Mouse (Mus musculus) urinary bladder, postnatal 36 days (tissue): ENCODE results near the gene Prkca.

Experiments
- DNase-seq, 2 experiments: peaks; one replicate each; pipeline ENCODE4 v3.0.0; 2022; ENCODE audit warnings: low spot score in 2 of 2, mixed read lengths in 1 of 2

Gene Prkca

GRCm38 (mm10) chr11:108340293-108340692, 3.4 kb downstream of the Prkca start:
- no peak for DNase-seq

DNA sequence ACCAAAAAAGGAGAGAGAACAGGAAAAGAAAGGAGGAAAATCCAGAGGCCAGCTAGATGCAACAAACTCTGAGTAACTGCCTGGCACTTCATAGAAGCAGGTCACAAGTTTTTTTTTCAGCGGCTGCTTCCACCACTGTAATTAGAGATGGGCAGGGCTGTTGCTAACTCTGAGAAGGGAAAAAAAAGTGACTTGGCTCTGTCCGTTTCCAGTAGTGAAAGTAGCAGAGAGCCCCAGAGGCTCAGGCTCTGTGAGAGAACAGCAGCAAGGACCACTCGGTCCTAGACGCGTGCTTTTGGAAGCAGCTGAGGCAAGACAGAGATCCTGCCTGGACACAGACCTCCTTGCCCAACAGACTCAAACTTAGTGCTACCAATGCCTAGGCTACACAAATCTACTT, 7.3 kb downstream of the Prkca start:
- DNase-seq: no peak

GRCm38 (mm10) chr11:108335536-108335935, 8.2 kb downstream of the Prkca start:
- no peak for DNase-seq

- no peak for DNase-seq
Observed at GRCm38 (mm10) chr11:108334658-108335057, 9.1 kb downstream of the Prkca start.

DNA sequence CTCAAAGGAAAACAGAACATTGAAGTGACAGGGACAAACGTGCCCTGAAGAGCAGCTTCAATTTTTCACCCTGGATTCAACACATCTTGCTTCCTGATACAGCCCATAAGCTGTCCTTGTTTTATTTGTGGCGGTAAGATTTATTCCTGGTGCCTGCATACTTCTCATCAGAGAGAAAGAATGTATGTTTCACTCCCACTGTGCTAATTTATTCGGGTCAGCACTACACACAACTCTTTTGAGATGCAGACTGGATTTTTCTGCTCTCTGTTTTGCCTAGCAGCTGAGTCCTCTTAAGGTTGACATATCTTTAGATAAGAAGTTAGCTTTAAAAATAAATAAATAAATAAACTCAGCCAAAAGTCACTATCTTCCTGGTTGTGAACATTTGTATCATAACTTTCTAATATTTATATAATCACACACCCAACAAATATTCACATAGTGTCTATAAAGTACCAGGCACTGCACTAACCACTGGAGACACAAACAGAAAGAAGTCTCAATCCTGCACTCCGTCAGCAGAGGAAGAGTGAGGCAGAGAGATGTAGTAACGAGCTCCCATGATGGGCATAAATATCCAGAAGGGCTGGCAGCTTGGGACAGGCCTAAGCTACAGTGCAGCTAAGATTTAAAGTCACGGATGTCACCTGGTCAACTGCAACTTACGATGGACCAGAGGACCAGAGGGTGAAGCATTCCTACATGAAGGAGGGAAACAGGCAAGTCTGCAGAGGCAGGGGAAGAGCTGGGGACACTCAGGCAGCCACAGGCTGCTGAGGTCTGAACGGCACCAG, 9.9 kb downstream of the Prkca start:
- DNase-seq: no peak

DNA sequence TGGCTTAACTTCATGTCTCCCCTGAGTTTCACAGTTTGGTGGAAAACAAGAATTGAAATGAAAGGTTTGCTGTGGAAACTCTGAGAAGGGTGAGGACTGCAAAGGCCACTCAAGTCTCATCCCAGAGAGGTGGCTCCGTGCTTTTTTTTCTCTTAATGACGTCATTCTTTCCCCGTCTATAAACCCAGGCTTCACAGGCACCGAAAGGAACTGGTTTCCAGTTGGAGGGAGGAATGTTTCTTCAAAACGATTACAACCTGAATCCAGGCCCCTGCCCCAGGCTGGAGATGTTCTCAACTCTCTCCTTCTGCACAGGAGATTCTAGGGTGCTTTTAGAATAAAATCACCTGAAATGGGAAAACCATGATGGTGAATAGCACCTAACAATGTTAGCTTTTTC, 10.7 kb downstream of the Prkca start:
- no peak for DNase-seq

DNA sequence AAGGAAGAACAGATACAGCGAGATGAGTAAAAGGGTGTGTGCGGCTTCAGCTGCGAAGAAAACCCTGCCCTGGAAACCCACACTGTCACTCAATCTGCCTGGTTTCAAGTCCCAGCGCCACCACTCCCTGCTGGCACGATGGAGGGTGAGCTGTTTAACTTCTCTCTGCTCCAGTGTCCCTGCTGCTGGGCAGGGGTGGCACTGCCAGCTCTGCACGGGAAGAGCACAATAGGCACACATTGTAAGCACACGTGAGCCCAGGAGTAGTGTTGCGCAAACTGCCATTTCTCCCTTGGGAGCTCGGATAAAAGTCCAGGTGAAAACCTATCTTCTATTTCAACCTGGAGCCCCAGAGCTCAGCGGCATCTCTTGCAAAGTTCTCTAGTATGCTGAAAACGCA, 12.9 kb downstream of the Prkca start:
- DNase-seq: no peak

- DNase-seq: no peak
Observed at GRCm38 (mm10) chr11:108325943-108326342, 17.8 kb downstream of the Prkca start.

GRCm38 (mm10) chr11:108322156-108322555, 21.6 kb downstream of the Prkca start:
- DNase-seq: no peak

DNA sequence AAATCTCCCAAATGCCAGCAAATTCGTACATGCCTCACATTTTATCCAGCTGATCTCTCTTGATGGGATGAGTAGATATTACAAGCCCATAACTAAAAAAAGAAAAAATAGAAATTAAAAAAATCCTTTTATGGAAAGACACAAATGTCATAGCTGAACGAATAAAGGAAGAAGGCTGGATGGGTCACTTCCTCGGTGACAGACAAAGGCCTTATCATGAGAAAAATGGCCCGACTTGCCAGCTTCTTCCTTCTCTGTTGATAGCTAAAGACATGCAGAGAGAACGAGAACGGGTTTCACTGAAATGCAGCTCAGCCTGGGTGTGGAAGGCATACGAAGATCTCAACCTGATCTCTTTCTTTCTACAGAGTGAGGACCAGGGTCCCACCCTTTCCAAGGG, 23.2 kb downstream of the Prkca start:
- no peak for DNase-seq

GRCm38 (mm10) chr11:108319162-108319561, 24.6 kb downstream of the Prkca start:
- DNase-seq: no peak

DNA sequence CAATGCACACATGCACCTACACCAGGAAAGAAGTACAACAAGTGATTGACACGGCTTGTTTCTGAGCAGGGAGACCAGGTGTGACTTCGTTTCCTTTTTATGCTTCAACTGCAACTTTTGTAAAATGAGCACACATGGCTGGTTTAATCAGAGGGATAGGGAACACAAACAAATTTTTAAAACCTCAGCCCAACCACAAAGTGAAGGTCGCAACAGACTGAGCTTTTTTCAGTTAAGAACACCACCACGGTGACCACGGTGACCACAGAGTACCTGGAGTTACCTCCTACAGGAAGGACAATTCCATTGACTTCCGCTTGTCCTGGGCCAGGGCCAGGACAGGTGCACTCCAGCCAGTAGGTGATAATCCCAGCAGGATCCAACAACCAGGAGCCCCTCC, 25.9 kb downstream of the Prkca start:
- DNase-seq: no peak

DNA sequence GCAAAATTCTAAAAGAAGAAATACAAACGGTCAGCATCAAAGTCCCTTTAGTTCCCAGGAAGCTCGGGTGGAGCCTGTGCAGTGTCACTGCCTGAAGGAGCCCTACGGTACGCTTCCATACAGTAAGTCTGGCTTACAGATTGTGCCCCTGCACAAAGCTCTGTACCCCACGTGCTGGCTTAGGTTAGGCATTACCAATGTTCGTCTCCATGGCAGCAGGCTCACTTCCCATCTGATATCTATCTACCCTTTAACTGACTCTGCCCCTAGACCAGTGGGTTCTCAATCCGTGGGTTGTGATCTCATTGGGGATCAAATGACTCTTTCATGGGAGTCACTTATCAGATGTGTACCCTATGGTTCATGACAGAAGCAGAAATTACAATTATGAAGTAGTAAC, 28.0 kb downstream of the Prkca start:
- no peak for DNase-seq

- DNase-seq: no peak
Observed at GRCm38 (mm10) chr11:108312516-108312915, 31.2 kb downstream of the Prkca start.

DNA sequence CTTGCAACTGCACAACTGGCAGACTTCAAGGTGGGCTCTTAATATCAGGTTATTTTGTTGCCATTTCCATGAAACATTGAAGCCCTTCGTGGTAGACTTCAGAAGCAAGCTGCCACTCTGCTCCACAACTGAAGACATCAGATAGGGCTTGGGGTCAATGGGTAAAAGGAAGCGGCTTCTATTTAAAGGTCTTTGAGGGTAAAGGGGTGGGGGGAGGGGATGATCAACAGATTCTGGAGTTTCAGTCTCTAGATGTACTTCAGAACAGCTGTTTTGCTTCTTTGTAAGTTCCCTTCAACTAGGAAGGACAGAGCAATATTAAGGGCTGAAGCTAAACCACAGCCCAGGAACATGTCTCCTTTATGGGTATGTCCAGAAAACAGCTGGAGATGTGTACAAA, 31.8 kb downstream of the Prkca start:
- DNase-seq: no peak

DNA sequence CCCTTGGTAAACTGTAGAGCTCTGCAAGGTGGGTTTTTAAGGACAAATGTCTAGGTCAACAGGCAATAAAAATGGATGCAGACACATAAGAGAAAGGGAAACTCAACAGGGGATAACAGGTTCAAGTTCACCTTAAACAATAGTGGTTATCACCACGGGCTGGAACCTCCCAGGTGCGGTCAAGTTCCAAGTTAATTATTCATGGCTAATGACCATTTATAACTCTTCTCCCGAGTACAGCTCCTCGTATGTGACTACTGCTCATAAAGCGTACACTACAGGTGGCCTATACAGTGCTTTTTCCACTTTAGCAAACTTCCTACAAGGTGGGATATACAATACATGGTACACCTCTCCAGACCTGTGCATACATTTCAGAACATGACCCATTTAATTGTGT, 33.9 kb downstream of the Prkca start:
- DNase-seq: no peak

DNA sequence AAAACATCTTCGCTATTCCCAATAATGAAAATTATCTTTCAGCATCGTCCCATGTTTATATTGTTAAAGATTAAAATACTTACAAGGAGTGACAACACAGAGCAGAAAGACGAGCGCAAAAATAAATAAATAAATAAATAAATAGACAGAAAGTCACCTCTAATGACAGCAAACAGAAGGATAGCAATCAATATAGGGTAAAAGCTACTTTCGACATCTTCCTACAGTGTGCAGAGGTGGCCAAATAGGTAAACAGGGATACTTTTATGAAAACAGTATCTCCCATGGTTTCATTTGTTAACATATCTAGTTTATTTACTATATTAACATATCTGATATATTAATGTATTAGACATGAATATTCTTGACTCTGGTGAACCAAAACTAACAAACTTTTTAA, 35.5 kb downstream of the Prkca start:
- no peak for DNase-seq

- no peak for DNase-seq
Observed at GRCm38 (mm10) chr11:108307258-108307657, 36.5 kb downstream of the Prkca start.

DNA sequence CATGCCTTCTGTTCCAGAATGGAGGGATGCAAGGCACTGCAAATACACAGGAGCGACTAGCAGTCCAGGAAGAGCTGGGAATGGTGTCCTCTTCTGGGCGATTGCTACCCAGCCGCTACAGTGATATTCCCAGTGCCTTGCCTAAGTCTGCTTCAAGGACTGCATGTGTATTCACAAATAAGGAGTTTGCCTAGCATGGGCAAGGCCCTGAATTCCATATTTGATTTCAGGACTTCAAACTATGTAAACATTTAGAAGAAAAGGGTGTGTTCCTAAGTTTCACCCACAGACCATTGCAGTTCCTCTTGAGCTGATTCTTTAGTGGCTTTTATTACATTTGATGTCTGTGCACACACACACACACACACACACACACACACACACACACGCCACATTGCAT, 39.9 kb downstream of the Prkca start:
- DNase-seq: no peak

DNA sequence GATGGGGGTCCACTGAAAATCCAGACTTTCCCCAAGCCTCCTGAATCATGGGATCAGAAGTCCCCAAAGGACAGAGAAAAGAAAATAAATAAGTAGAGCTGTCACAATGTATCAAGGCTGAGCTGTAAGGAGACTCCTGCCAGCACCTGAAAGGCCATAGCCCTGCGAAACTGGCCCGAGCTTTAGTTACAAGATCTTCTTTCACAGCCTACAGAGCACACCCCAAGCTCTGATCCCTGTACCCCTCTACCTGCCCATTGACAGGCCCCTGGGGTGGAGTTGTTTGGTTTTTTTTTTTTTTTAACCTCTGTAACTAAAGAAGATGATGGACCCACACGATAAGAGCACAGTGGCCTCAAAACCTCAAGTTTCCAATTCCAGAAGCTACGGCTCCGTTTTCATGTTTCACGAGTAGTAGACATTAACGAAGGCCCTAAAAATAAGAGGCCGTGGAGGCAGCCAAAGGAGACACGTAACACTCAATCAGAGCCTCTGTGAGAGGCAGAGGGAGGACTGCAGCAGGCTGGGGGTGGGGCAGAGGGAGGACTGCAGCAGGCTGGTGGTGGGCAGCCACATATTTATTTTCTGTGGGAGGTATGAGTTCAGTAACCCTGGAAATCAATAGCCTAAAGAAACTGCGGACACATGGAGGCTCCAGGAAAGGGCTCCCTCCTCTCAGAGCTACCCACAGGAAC, 41.8 kb downstream of the Prkca start:
- no peak for DNase-seq

DNA sequence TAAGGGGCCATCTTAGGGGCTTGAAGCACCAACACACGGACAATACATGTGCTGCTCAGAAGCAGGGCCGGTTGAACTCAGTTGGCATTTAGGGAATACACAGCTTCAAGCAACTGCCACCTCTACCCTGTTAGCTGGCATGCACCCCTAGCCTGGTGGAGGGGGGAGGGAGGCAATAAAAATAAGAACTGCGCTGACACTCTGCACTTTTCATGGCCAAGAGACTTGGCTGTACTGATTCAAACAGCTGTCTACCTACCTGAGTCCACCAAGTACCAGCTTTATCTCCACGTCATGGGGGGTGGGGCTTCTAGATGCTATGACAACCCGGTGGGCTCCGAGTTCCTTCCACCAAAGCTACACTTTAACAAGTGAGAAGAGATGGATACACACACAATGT, 42.7 kb downstream of the Prkca start:
- DNase-seq: no peak

DNA sequence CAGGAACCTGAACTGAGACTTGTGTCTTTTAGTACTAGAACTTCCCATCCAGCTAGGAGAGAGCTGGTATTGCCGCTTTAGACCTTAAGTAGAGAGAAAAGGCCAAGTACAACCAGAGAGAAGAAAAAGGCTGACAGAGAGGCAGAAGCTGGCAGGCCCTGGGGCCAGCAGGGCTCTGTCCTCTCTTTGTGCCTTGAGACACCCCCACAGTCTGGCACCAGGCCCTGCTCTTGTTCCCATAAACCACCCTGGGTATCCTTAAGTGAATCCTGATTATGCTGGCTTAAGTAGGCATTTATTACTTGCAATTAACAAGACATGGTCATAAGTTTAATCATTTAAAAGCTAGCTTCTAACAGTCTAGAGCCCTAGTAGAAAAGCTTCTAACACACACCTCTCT, 43.3 kb downstream of the Prkca start:
- DNase-seq: no peak

GRCm38 (mm10) chr11:108299913-108300312, 43.8 kb downstream of the Prkca start:
- DNase-seq: no peak
